Mouse (Mus musculus) ES-Bruce4 (cell line): ENCODE measurements around the gene Rhoh.

Experiments used
- CTCF ChIP-seq: IDR thresholded peaks from one replicate; pipeline ENCODE4 v1.8.1; 2011; ENCODE audit warnings: low read depth, low read length
- EP300 ChIP-seq: IDR thresholded peaks from 2 replicates; pipeline ENCODE4 v1.6.1; 2011; ENCODE audit warnings: low read depth, low read length; ENCODE audit not compliant: insufficient read depth
- POLR2A ChIP-seq: IDR thresholded peaks from one replicate; pipeline ENCODE4 v1.8.1; 2011; ENCODE audit warnings: low read length; ENCODE audit not compliant: insufficient read depth

- TF ChIP-seq CTCF (no peak), POLR2A (no peak), EP300 (no peak)
These were observed 32.0 kb upstream of the Rhoh start for GRCm38 (mm10) chr5:65829059-65829458.
